Mouse (Mus musculus) MEL (cell line): ENCODE measurements around the gene Nelfcd.

Experiments
- BHLHE40 ChIP-seq: IDR thresholded peaks from 2 replicates; pipeline ENCODE4 v1.6.1; 2012; ENCODE audit warnings: low read depth, mild to moderate bottlenecking, inconsistent platforms, low read length, improper control_type of control experiment, borderline replicate concordance
- CHD2 ChIP-seq: IDR thresholded peaks from 2 replicates; pipeline ENCODE4 v1.6.1; 2011; ENCODE audit warnings: low read length, improper control_type of control experiment
- CTCF ChIP-seq, 3 experiments: IDR thresholded peaks in 2 of 3; conservative IDR thresholded peaks in 1 of 3; 2 replicates each; pipeline ENCODE4 v1.5.1; 2011 to 2012; ENCODE audit warnings: low read length in 3 of 3, low read depth in 2 of 3, mild to moderate bottlenecking in 2 of 3, improper control_type of control experiment in 1 of 3, inconsistent platforms in 1 of 3, mixed read lengths in 1 of 3, moderate library complexity in 1 of 3; ENCODE audit not compliant: control insufficient read depth in 1 of 3, insufficient read depth in 1 of 3, poor library complexity in 1 of 3, severe bottlenecking in 1 of 3
- GATA1 ChIP-seq: IDR thresholded peaks from 2 replicates; pipeline ENCODE4 v1.6.1; 2011; ENCODE audit warnings: low read depth, low read length, improper control_type of control experiment
- JUND ChIP-seq: IDR thresholded peaks from 2 replicates; pipeline ENCODE4 v1.6.1; 2011; ENCODE audit warnings: low read depth, mild to moderate bottlenecking, improper control_type of control experiment, low read length
- TCF12 ChIP-seq: IDR thresholded peaks from 2 replicates; pipeline ENCODE4 v1.6.1; 2014; ENCODE audit warnings: low read depth, mild to moderate bottlenecking, inconsistent platforms, low read length, improper control_type of control experiment, moderate library complexity
- USF2 ChIP-seq, 2 experiments: IDR thresholded peaks; 2 replicates each; pipeline ENCODE4 v1.6.1; 2011 to 2012; ENCODE audit warnings: improper control_type of control experiment in 2 of 2, low read length in 2 of 2, borderline replicate concordance in 1 of 2, inconsistent platforms in 1 of 2, low read depth in 1 of 2, mild to moderate bottlenecking in 1 of 2; ENCODE audit not compliant: insufficient read depth in 1 of 2

GRCm38 (mm10) chr2:174436916-174437696 is 21.5 kb downstream of the Nelfcd start:
- TF ChIP-seq BHLHE40 (no peak), CTCF (IDR thresholded peaks at IDR 0.05 in 2 of 3, conservative IDR thresholded peaks at IDR 0.05 in 1 of 3; ENCODE audit: control insufficient read depth in 1 of 3, insufficient read depth in 1 of 3, low read depth in 2 of 3, low read length in 3 of 3, poor library complexity in 1 of 3, severe bottlenecking in 1 of 3) (no peak), JUND (no peak), GATA1 (no peak), CHD2 (no peak), USF2 (IDR thresholded peaks at IDR 0.05; ENCODE audit: borderline replicate concordance in 1 of 2, insufficient read depth in 1 of 2, low read depth in 1 of 2, low read length in 2 of 2) (no peak), TCF12 (no peak)
